In genomic region chr5:81160431-81160830, GRCm38 (mm10) we compare ENCODE assay signal across 16 mouse cellular contexts.
"Had no signal": no experiment of that assay in that cellular context is flagged by ENCODE, and none has a peak within 500 bp of the region (broad histone marks: within the 10 kb centered on the region; RNA-seq: fewer than 3 reads in every experiment).

No protein-coding gene starts in this region.

- H3K4me1 ChIP-seq: lung, embryonic 15.5 days; megakaryocyte, embryonic 14.5 days; stomach, embryonic 15.5 days had no signal

- ATAC-seq: lung, postnatal 0 days; midbrain, embryonic 13.5 days; midbrain, embryonic 15.5 days had no signal

- H3K27me3 ChIP-seq: lung, embryonic 15.5 days; megakaryocyte, embryonic 14.5 days; midbrain, embryonic 13.5 days; midbrain, embryonic 15.5 days; neural tube, embryonic 12.5 days; stomach, embryonic 15.5 days had no signal

- H3K9ac ChIP-seq: lung, embryonic 15.5 days; midbrain, embryonic 13.5 days; midbrain, embryonic 15.5 days; neural tube, embryonic 12.5 days; stomach, embryonic 15.5 days had no signal

- H3K4me2 ChIP-seq: lung, embryonic 15.5 days; midbrain, embryonic 11.5 days; midbrain, embryonic 13.5 days; midbrain, embryonic 15.5 days; neural tube, embryonic 12.5 days; stomach, embryonic 15.5 days had no signal

- H3K27ac ChIP-seq: lung, embryonic 15.5 days; macrophage; midbrain, embryonic 13.5 days; midbrain, embryonic 15.5 days; neural tube, embryonic 12.5 days; stomach, embryonic 15.5 days; stomach, postnatal 0 days had no signal

- H3K36me3 ChIP-seq: lung, embryonic 15.5 days; midbrain, embryonic 13.5 days; midbrain, embryonic 15.5 days; neural tube, embryonic 12.5 days; stomach, embryonic 15.5 days had no signal

- H3K4me3 ChIP-seq: lung, embryonic 15.5 days; megakaryocyte, embryonic 14.5 days; midbrain, embryonic 13.5 days; midbrain, embryonic 15.5 days; neural tube, embryonic 12.5 days; stomach, embryonic 15.5 days had no signal

- H3K9me3 ChIP-seq: lung, embryonic 15.5 days; megakaryocyte, embryonic 14.5 days; midbrain, embryonic 13.5 days; midbrain, embryonic 15.5 days; neural tube, embryonic 12.5 days; stomach, embryonic 15.5 days had no signal

- DNase-seq: lung, postnatal 14 days; lung, postnatal 36 days; right cerebral cortex, postnatal 14 days; thymus, adult 2 months; thymus, postnatal 25 days; thymus, postnatal 4 days had no signal
